In the genomic region with DNA sequence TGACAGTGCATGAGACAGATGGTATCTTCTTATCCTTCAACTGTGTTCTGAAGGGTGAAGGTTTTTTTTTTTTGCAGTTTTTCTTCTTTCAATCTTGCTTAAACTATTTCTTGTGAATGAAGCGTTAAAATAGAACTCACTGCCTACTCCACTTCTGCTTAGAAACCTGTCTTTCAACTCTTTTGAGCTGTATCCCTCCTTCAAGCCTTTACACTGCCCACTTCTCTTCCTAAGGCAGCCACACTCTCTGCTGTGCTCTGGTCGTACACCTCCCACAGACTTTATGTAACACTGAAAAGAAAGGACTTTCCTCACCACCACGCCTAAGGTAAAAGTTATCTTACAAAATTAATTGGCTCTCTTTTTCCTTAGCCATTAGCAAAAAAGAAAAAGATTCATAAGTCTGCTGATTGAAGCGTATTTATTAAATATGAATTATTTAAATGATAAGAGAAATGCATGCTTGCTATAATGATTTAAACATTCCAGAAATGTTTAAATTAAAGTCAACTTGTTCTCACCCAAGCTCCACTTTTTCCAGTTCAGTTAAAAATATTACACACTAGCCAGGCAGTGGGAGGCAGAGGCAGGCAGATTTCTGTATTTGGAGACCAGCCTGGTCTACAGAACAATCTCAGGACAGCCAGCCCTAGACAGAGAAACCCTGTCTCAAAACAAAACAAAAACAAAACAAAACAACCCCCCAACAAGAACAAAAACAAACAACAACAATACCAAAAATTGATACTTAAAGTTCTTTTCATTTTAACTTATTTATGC, we compare ENCODE assay signal across 15 mouse cellular contexts.
"Had no signal": no experiment of that assay in that cellular context is flagged by ENCODE, and none has a peak within 500 bp of the region (broad histone marks: within the 10 kb centered on the region; RNA-seq: fewer than 3 reads in every experiment).

No protein-coding gene starts in this region.

- H3K9me3 ChIP-seq: limb, embryonic 10.5 days; liver, embryonic 15.5 days; neural tube, embryonic 12.5 days had no signal

- H3K36me3 ChIP-seq: limb, embryonic 10.5 days; liver, embryonic 15.5 days; neural tube, embryonic 12.5 days had no signal

- ATAC-seq: hindbrain, postnatal 0 days; lung, postnatal 0 days had no signal

- H3K9ac ChIP-seq: liver, embryonic 15.5 days; neural tube, embryonic 12.5 days had no signal

- H3K27me3 ChIP-seq: liver, embryonic 15.5 days; neural tube, embryonic 12.5 days had no signal

- H3K4me2 ChIP-seq: liver, embryonic 11.5 days; liver, embryonic 15.5 days; neural tube, embryonic 12.5 days had no signal

- H3K4me1 ChIP-seq: limb, embryonic 10.5 days; liver, embryonic 15.5 days; neural tube, embryonic 12.5 days had no signal

- H3K27ac ChIP-seq: hindbrain, postnatal 0 days; limb, embryonic 10.5 days; liver, embryonic 15.5 days; neural tube, embryonic 12.5 days had no signal

- DNase-seq: kidney, adult 11 months; kidney, adult 9 months; kidney, postnatal 10 days; lung, adult 2 months; lung, postnatal 36 days; midbrain, embryonic 14.5 days; spleen, adult 18-20 months; thymus, adult 2 months; thymus, postnatal 36 days had no signal

- H3K4me3 ChIP-seq: limb, embryonic 10.5 days; liver, embryonic 15.5 days; neural tube, embryonic 12.5 days had no signal
